Mouse (Mus musculus) hindbrain, postnatal 0 days (tissue): ENCODE measurements at regions not wholly inside any gene's neighbourhood (a gene's known extent, or its start where the extent isn't known, plus 50 kb on each side); places are given as distances from the start of the nearest gene placed in this dataset.
"Not testable (repeated sequence)": the region's sequence is repeated elsewhere in the genome, so short reads cannot be mapped to it uniquely, and the experiment has no call there.

Experiments
- ATAC-seq: fragments of 200-750 bp; cut with Nextera tagmentation; 2 replicates; pipeline ENCODE4 v1.8.0; 2017; ENCODE audit warnings: mild to moderate bottlenecking, moderate TSS enrichment, moderate library complexity
- DNase-seq: peaks from one replicate; pipeline ENCODE4 v3.0.0-alpha.2; 2015; ENCODE audit warnings: low spot score
- H3K27ac ChIP-seq: fragments of 300-500 bp; sonication (generic); 2 replicates; pipeline ENCODE4 v1.5.1; 2014; ENCODE audit warnings: mild to moderate bottlenecking
- H3K27me3 ChIP-seq: fragments of 300-500 bp; sonication (generic); 2 replicates; pipeline ENCODE4 v1.6.1; 2014; ENCODE audit warnings: low read length, mixed read lengths; ENCODE audit not compliant: insufficient read depth
- H3K36me3 ChIP-seq: fragments of 300-500 bp; sonication (generic); 2 replicates; pipeline ENCODE4 v1.6.1; 2014; ENCODE audit warnings: low read length, mixed read lengths; ENCODE audit not compliant: insufficient read depth
- H3K4me1 ChIP-seq: fragments of 300-500 bp; sonication (generic); 2 replicates; pipeline ENCODE4 v1.6.1; 2014; ENCODE audit warnings: antibody characterized with exemption, low read length, mixed read lengths; ENCODE audit not compliant: insufficient read depth
- H3K4me2 ChIP-seq: fragments of 300-500 bp; sonication (generic); 2 replicates; pipeline ENCODE4 v1.6.1; 2014; ENCODE audit warnings: low read depth, mild to moderate bottlenecking, low read length, moderate library complexity, mixed read lengths
- H3K4me3 ChIP-seq: fragments of 300-500 bp; sonication (generic); 2 replicates; pipeline ENCODE4 v1.5.1; 2014; ENCODE audit warnings: low read length
- H3K9ac ChIP-seq: fragments of 300-500 bp; sonication (generic); replicated peaks from 2 replicates; pipeline ENCODE4 v1.6.1; 2014; ENCODE audit warnings: mild to moderate bottlenecking, low read length, moderate library complexity, mixed read lengths
- H3K9me3 ChIP-seq: fragments of 300-500 bp; sonication (generic); 2 replicates; pipeline ENCODE4 v1.6.1; 2016; ENCODE audit warnings: low read length, mixed read lengths
- CTCF ChIP-seq: IDR thresholded peaks from 2 replicates; pipeline ENCODE4 v1.5.1; 2016; ENCODE audit warnings: antibody characterized with exemption, control low read depth, low read depth
- WGBS: fragments of 180-500 bp; shearing (Covaris S2); extraction: QIAGEN DNeasy Blood & Tissue Kit; methylation state at CpG from one replicate; pipeline ENCODE4 v1.1.7; 2014; 5-methylcytosine and 5-hydroxymethylcytosine counted together

- DNase-seq: no peak
- Histone ChIP-seq H3K4me3 (no peak overlapping the region), H3K36me3 (no peaks in the 10 kb centered on the region), H3K4me1 (no peaks in the 10 kb centered on the region), H3K27ac (no peak overlapping the region), H3K9me3 (no peaks in the 10 kb centered on the region), H3K9ac (no peak overlapping the region), H3K4me2 (no peak overlapping the region), H3K27me3 (no peaks in the 10 kb centered on the region)
- ATAC-seq: no peak
- 82% methylated on average over 11 of the region's 11 CpGs for WGBS
- TF ChIP-seq CTCF: no peak
These were observed 80.0 kb downstream of the Nfkbiz start for GRCm38 (mm10) chr16:55758707-55759067.

GRCm38 (mm10) chr16:55757952-55758706 is 80.6 kb downstream of the Nfkbiz start:
- H3K9ac ChIP-seq: no peak overlapping the region
- DNase-seq: no peak
- WGBS: 74% methylated on average over 4 of the region's 5 CpGs
- H3K27ac ChIP-seq: no peak overlapping the region
- no peaks in the 10 kb centered on the region for H3K27me3 ChIP-seq
- no peaks in the 10 kb centered on the region for H3K9me3 ChIP-seq
- TF ChIP-seq CTCF: no peak
- no peak overlapping the region for H3K4me3 ChIP-seq
- no peak for ATAC-seq
- no peaks in the 10 kb centered on the region for H3K4me1 ChIP-seq
- H3K4me2 ChIP-seq: no peak overlapping the region
- H3K36me3 ChIP-seq: no peaks in the 10 kb centered on the region

GRCm38 (mm10) chr16:55757422-55757815 is 81.3 kb downstream of the Nfkbiz start:
- not testable (repeated sequence) for H3K4me2 ChIP-seq, DNase-seq, H3K27ac ChIP-seq, H3K4me1 ChIP-seq, H3K27me3 ChIP-seq, H3K9me3 ChIP-seq, H3K4me3 ChIP-seq, H3K36me3 ChIP-seq, ATAC-seq, H3K9ac ChIP-seq
- WGBS: 92% methylated on average over 3 of the region's 3 CpGs

GRCm38 (mm10) chr16:55756764-55757421 is 81.8 kb downstream of the Nfkbiz start:
- no peak for TF ChIP-seq CTCF
- DNase-seq (no peak), ATAC-seq (no peak)
- Histone ChIP-seq H3K9ac (no peak overlapping the region), H3K4me3 (no peak overlapping the region), H3K36me3 (no peaks in the 10 kb centered on the region), H3K4me1 (no peaks in the 10 kb centered on the region), H3K27ac (no peak overlapping the region), H3K9me3 (no peaks in the 10 kb centered on the region), H3K4me2 (no peak overlapping the region), H3K27me3 (no peaks in the 10 kb centered on the region)
- 87% methylated on average over 15 of the region's 15 CpGs for WGBS

- no peak for TF ChIP-seq CTCF
- no peaks in the 10 kb centered on the region for H3K27me3 ChIP-seq
- H3K4me3 ChIP-seq: no peak overlapping the region
- no peaks in the 10 kb centered on the region for H3K36me3 ChIP-seq
- no peak overlapping the region for H3K27ac ChIP-seq
- H3K4me1 ChIP-seq: no peaks in the 10 kb centered on the region
- H3K4me2 ChIP-seq: no peak overlapping the region
- DNase-seq (no peak), ATAC-seq (no peak)
- 75% methylated on average over 6 of the region's 6 CpGs for WGBS
- H3K9ac ChIP-seq: no peak overlapping the region
- H3K9me3 ChIP-seq: no peaks in the 10 kb centered on the region
These were observed 83.3 kb downstream of the Nfkbiz start for GRCm38 (mm10) chr16:55755309-55755832.

- Histone ChIP-seq H3K4me1 (no peaks in the 10 kb centered on the region), H3K4me2 (no peak overlapping the region), H3K9ac (no peak overlapping the region), H3K27ac (no peak overlapping the region), H3K9me3 (no peaks in the 10 kb centered on the region), H3K27me3 (no peaks in the 10 kb centered on the region), H3K4me3 (no peak overlapping the region), H3K36me3 (no peaks in the 10 kb centered on the region)
- no peak for TF ChIP-seq CTCF
- WGBS: 92% methylated on average over 14 of the region's 14 CpGs
- DNase-seq (no peak), ATAC-seq (no peak)
These were observed 84.5 kb downstream of the Nfkbiz start for GRCm38 (mm10) chr16:55754092-55754763.

- no peak for DNase-seq
- H3K27ac ChIP-seq: no peak overlapping the region
- no peak overlapping the region for H3K9ac ChIP-seq
- H3K4me1 ChIP-seq: no peaks in the 10 kb centered on the region
- ATAC-seq: no peak
- no peaks in the 10 kb centered on the region for H3K9me3 ChIP-seq
- no peaks in the 10 kb centered on the region for H3K27me3 ChIP-seq
- no peak overlapping the region for H3K4me2 ChIP-seq
- WGBS: 81% methylated on average over 4 of the region's 4 CpGs
- no peak for TF ChIP-seq CTCF
- no peak overlapping the region for H3K4me3 ChIP-seq
- no peaks in the 10 kb centered on the region for H3K36me3 ChIP-seq
These were observed 85.3 kb downstream of the Nfkbiz start for GRCm38 (mm10) chr16:55753380-55753779.
